Mouse (Mus musculus): Measurements from ENCODE around the gene Banf1.
"Not testable (repeated sequence)": the region's sequence is repeated elsewhere in the genome, so short reads cannot be mapped to it uniquely, and the experiment has no call there.

Gene Banf1

DNA sequence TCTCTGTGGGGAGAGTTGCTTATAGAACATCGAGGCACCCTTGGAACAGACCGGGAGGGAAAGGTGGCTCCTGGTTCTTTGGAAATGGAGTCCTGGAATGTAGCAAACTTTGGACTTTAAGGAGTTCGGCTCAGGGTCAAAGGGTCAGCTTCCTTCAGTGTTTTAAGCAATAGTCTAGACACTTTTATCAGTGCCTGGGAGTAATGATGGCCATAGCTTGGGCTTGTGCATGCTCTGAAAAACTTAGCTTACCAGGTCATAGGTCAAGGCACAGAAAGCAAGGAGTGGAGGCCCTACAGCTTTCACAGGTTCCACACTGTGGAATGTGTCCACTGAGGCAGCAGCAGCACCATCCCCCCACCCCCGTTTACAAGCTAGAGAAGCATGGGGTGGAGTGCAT, 7.8 kb upstream of the Banf1 start:
- in situ Hi-C loops (cut with MboI; ENCODE audit: low sequenced_read_pairs), result no loop called here

- in situ Hi-C loops (cut with MboI; ENCODE audit: low sequenced_read_pairs), result no loop called here
Measured at GRCm38 (mm10) chr19:5374177-5374576, 7.2 kb upstream of the Banf1 start.

GRCm38 (mm10) chr19:5372724-5373123, 5.8 kb upstream of the Banf1 start:
- in situ Hi-C loops (cut with MboI; ENCODE audit: low sequenced_read_pairs), result no loop called here

- in situ Hi-C loops (cut with MboI; ENCODE audit: low sequenced_read_pairs), result no loop called here
Measured at GRCm38 (mm10) chr19:5370932-5371331, 4.0 kb upstream of the Banf1 start.

DNA sequence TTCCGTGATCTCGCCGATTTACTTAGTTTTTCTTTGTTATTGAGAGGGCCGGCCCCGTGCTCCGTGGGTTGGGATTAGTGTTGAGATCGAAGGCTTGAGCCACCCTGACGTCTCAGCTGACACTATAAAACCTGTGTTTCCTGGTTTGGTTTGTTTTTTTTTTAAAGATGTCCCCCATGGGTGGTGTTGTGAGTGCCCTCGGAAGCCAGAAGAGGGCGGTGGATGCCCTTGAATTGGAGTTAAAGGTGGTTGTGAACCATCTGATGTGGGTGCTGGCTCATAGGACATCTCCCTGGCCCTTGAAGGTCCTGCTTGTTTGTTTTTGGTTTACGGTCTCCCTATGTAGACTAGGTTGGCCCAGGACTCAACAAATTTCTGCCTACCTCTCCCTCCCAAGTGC, 487 bp upstream of the Banf1 start:
- in situ Hi-C loops (cut with MboI; ENCODE audit: low sequenced_read_pairs), result no loop called here

DNA sequence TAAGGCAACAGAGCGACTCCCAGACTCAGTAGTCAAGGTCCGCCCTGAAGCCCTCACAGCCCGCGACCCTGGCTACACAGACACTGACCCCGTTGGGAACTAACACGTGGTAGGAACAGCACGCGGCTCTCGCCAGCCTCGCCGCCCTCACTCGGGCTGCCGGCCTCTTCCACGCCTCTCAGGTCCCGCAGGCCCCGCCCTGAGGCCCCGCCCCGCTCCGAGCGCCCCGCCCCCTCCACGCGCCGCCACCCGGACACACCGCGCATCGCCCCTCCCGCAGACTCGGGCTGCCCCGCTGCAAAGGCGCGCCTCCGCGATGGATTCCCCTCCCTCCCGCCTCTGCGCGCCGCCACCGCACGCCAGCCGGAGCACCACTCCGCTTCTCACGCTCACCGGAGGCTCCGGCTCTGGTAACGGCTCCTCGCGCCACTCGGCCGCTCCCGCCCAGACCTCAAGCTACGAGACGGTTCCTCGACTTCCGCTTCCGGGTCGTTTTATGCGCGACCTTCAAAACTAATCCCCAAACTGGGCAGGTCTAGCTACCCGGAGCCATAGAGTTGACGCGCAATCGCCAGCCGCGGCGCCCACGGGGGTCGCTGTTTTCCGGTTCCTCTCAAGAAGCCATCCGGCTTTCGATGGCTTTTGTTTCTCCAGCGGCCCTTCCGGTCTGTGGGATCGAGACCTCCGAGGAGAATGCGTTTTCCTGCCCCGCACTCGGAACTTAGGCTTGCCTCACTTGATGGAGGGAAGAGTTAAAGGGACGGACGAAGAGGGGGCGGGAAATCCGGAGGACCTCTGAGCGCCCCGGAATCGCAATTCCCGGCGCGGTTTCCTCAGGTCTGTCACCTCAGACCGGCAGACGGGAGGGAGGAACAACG, 554 bp downstream of the Banf1 start, which contains the start of gene Eif1ad:
Gene Eif1ad (plus strand): TSS at position 567 of the 878 bp plus-strand sequence.
- in situ Hi-C loops (cut with MboI; ENCODE audit: low sequenced_read_pairs), result no loop called here

- in situ Hi-C loops (cut with MboI; ENCODE audit: low sequenced_read_pairs), result no loop called here
Measured at GRCm38 (mm10) chr19:5365751-5366150, 1.2 kb downstream of the Banf1 start.

DNA sequence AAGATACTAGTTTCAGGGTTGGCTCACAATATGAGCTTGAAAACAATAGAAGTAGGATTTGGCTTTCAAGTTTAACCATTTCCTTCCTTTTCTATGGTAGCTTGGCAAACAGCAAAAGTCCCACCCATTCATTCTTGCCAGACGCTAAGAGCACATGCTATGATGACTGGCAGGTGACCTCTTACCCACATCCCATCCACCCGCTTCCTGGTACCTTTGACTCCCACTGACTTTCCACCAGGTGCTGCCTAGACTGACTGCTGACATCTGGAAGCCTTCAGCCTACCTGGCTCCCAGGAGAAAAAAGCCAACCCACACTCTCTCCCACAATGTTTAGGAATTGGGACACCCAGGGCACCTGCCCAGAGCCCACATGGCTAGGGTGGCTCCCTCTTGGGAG, 2.8 kb downstream of the Banf1 start:
- in situ Hi-C loops (cut with MboI; ENCODE audit: low sequenced_read_pairs), result no loop called here

GRCm38 (mm10) chr19:5362186-5362585, 4.8 kb downstream of the Banf1 start:
- in situ Hi-C loops (cut with MboI; ENCODE audit: low sequenced_read_pairs), result no loop called here

DNA sequence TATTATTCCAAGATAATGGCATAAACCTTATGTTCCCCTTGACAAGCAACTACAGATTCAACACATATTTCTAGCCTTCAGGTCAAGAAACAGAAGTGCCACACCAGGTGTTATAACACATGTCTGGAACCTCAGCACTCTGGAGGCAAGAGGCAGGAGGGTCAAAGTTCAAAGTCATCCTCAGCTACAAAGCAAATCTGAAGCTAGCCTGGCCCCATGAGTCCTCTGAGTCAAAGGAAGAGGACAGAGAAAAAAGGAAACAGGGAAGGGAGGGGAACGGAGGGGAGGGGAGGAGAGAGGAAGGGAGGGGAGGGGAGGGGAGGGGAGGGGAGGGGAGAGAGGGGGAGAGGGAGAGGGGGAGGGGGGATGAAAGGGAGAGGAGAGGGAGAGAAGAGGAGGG, 10.9 kb downstream of the Banf1 start:
- in situ Hi-C loops (cut with MboI; ENCODE audit: low sequenced_read_pairs), result no loop called here

- in situ Hi-C loops (cut with MboI; ENCODE audit: low sequenced_read_pairs), result no loop called here
Measured at GRCm38 (mm10) chr19:5353609-5354008, 13.4 kb downstream of the Banf1 start.

DNA sequence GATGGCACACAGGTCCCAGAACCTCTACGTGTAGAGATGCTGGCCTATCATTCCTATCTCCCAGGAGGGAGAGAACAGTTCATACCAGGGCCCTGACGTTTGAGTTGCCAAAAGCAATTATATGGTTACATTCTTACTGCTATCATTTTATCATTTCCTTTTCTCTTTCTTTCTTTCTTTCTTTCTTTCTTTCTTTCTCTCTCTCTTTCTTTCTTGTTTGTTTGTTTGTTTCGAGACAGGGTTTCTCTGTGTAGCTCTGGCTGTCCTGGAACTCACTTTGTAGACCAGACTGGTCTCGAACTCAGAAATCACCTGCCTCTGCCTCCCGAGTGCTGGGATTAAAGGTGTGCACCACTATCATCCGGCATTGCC, 17.5 kb downstream of the Banf1 start, which contains the start of gene Cst6:
Gene Cst6 (minus strand): TSS at position 73 of the 372 bp plus-strand sequence.
- in situ Hi-C loops (cut with MboI; ENCODE audit: low sequenced_read_pairs), result not testable (repeated sequence)

DNA sequence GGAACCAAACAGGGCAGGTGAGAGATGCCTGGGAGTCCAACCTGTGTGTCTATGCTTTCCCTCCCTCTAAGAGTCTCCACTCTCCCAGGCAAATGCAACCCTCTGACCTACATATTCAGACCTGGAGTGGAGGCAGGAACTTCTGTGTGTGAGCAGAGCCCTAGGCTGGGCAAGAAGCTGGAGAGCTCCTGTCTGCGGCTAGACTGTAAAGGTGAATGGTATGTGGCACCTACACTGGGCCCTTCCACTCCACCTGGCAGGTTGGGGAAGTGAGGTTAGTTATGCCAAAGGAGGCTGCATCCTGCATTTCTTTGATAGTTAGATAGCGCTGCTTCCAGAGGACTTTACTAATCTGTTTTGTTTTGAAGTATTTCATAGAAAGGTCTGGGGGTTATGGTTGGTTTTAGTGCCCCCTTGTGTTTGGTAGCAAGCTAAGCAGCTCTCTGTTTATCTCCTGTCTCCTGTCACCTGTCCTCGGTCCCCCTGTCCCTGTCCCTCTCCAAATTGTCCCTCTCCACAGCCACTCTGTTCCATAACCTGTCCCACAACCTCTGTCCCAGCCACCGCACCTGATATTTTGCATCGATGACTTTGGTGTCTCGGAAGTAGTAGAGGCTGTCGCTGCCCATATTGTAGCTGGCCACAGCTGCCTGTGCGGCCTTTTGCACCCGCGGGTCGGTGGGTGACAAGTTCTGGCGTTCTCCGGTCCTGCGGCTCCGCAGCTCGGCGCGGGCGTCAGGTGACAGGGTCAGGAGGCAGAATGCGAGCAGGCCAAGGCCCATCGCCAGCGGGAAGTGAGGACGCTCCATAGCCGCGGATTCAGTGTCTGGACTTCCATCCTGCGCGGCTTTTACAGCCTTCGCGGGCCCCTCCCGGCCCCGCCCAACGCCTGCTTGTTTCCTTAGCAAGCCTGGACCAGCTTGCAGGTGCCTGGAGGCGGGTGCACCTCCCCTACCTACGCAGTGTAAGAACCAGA, 18.2 kb downstream of the Banf1 start:
- in situ Hi-C loops (cut with MboI; ENCODE audit: low sequenced_read_pairs), result no loop called here

GRCm38 (mm10) chr19:5348064-5348463, 18.9 kb downstream of the Banf1 start:
- in situ Hi-C loops (cut with MboI; ENCODE audit: low sequenced_read_pairs), result no loop called here

DNA sequence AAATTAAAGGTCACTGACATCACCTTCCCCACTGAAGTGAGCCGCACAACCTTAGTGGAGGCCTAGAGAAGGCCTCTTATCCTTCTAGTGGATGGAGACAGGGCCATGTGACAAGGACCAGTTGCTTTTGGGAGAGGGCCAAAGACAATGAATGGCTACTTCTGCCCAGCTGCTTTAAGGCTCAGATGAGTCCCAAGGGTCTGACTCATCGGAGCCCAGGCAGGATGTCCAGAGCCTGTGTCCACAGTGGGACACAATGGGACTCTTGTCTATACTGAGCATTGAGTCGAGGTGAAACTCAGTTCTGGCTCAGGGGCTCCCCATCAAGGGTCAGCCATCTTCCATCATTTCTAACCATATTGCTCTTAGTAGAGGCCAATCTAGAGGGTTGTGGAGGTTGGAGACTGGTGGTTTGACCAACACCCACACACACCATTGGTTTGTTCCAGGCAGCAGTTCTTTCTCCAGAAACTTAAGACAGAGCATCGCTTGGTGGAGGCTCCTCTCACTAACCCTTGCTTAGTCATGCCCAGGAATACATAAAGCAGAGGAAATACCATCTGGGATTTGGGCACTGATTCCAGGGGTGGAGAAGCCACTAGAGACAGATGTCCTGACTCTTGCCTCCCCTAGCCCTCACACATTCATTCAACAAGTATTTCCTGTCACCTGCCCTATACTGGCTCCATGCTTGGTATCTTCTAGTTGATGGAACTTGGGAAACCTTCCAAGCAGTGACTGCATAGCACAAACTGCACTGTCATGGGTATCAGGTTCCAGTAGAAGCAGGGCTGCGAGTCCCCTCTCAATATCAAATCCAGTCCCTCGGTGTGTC, 21.5 kb downstream of the Banf1 start:
- in situ Hi-C loops (cut with MboI; ENCODE audit: low sequenced_read_pairs), result no loop called here

- in situ Hi-C loops (cut with MboI; ENCODE audit: low sequenced_read_pairs), result no loop called here
Measured at GRCm38 (mm10) chr19:5341360-5341759, 25.6 kb downstream of the Banf1 start.

GRCm38 (mm10) chr19:5337975-5338374, 29.0 kb downstream of the Banf1 start:
- in situ Hi-C loops (cut with MboI; ENCODE audit: low sequenced_read_pairs), result no loop called here

GRCm38 (mm10) chr19:5335441-5335840, 31.5 kb downstream of the Banf1 start, which contains the start of gene Catsper1:
Gene Catsper1 (plus strand): TSS chr19:5335741.
- in situ Hi-C loops (cut with MboI; ENCODE audit: low sequenced_read_pairs), result no loop called here

GRCm38 (mm10) chr19:5334741-5335140, 32.2 kb downstream of the Banf1 start:
- in situ Hi-C loops (cut with MboI; ENCODE audit: low sequenced_read_pairs), result no loop called here

DNA sequence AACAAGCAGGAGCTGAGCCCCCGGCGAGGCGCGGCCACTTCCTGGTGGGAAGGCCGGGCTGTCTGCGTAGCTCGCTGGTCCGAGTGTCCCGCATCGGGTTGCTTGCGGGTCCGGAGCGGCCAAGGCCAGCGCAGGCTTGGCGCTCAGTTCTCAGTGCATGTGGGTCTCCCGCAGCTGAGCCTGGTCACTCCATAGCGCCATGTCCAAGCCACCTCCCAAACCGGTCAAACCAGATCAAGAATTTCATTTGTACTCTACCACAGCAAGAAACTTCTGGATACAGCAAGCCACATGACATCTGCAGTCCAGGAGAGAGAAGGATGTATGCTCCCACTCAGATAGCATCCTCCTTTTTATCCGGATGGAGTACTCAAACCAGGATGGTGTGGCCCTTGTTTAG, 39.0 kb downstream of the Banf1 start:
- in situ Hi-C loops (cut with MboI; ENCODE audit: low sequenced_read_pairs), result no loop called here

DNA sequence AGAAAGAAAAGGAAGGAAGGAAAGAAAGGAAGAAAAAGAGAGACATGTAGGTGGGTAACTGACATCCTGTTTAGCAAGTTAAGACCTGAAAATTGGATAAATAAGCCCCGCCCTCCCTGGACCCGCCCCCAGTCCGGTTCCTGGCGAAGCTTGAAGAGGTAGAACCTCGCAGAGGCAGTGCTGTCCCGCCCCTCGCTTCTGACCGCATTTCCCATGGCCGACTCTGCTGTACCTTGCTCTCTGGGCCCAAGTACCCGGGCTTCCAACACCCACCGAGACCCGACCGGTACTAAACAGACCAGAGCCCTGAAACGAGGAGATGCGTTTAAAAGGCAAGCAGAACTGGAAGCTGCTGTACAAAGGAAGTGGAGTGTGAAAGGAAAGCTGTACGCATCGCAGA, 43.2 kb downstream of the Banf1 start:
- in situ Hi-C loops (cut with MboI; ENCODE audit: low sequenced_read_pairs), result no loop called here
